Mouse (Mus musculus) mesoderm, embryonic 11.5 days (tissue): ENCODE measurements around the gene Efna1.

Experiments used
- DNase-seq: peaks from one replicate; pipeline ENCODE4 v3.0.0-alpha.2; 2012; ENCODE audit warnings: low read depth, low spot score

Gene Efna1

DNA sequence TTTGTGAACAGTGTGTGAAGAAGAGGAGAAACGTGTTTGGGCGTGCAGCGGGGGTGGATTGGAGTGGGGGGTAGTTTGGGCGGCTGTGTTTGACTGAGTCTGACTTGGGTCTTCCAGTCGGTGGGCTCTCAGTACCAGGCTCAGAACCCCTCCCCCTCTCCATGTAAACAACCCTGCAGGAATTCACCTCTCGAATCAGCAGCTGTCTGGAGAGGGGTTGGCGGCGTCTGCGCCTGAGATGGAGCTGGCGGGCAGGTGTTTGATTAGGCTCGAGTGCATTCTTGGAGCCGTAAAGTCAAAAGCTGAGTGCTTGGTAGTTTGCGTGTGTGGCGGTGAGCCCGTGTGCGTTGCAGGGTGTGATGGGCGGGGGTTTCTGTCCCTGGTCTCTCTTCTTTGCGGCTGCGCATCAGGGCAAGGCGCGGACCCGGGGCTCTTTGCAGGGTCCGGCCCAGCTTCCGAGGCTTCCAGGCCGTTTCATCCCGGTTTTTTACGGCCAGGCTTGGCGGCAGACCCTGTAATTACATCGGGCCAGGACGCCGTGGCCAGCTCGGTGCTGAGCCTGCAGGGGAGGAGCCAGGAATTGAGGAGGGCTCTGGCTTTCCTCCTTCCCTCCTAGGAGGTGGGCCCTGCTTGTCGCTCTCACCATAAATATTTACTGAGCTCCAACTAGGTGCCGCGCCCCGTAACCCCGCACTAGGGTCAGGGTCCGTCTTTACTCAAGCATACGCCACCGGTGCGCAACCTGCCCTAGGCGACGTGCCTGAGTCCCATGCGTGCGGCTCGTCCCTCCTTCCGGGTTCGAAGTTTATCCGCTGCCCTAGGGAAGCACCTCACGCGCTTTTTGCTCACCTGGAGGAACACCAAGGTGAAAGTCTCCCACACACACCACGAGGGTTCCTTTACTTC is at the start of gene Efna1:
Efna1 (minus strand) TSS at position 537 of the 906 bp plus-strand sequence.
- peak; percentile 61 for DNase-seq

- DNase-seq, result no peak
These were observed 49.4 kb upstream of the Efna1 start for GRCm38 (mm10) chr3:89330346-89330745.

DNA sequence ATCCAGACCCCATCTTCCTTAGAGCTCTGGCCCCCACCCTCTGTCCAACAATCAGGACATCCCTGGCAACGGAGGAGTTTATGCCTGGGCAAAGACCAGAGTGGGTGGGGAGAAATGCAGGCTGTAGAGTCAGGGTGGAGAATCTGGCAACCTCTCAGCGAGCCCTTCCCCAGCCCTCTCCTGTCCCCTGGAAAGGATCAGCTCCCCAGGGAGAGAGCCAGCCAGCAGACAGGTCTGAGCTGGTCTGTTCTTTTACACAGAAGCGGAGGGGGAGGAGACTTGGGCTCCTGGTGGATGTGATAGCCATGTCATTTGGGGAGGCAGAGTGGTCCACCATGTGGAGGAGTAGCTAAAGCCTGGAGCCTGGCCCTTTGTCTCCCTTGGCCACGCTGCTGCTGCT is 47.7 kb upstream of the Efna1 start:
- DNase-seq, result no peak

GRCm38 (mm10) chr3:89327371-89327870 is 46.5 kb upstream of the Efna1 start:
- no peak for DNase-seq

DNA sequence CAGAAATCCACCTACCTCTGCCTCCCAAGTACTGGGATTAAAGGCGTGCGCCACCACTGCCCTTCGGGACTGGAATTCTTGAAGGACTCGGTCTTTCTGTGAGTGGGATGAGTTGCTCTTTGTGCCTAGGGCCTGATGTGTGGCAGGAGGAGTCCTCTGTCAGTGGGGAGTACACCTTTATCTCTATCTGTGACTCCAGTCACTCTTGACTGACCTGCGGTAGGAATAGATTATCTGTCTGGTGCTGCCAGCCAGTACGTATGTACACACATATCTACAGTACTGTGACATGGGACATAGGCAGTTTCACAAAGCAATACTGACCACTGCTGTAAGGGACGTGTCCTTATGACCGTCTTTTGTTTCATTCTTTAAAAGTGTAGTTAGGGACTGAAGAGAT is 44.9 kb upstream of the Efna1 start:
- DNase-seq, result no peak

- DNase-seq, result peak; percentile 82
These were observed 41.7 kb upstream of the Efna1 start, which contains the start of gene Efna3 for GRCm38 (mm10) chr3:89322514-89323165. Gene Efna3 (minus strand): TSS chr3:89322965.

- DNase-seq, result no peak
These were observed 41.2 kb upstream of the Efna1 start for GRCm38 (mm10) chr3:89322131-89322500.

GRCm38 (mm10) chr3:89321183-89322130 is 40.5 kb upstream of the Efna1 start:
- peak; percentile 61 for DNase-seq

- DNase-seq, result peak; percentile 88
These were observed 39.7 kb upstream of the Efna1 start for GRCm38 (mm10) chr3:89320581-89321182.

- no peak for DNase-seq
These were observed 38.8 kb upstream of the Efna1 start for GRCm38 (mm10) chr3:89319591-89320350.

DNA sequence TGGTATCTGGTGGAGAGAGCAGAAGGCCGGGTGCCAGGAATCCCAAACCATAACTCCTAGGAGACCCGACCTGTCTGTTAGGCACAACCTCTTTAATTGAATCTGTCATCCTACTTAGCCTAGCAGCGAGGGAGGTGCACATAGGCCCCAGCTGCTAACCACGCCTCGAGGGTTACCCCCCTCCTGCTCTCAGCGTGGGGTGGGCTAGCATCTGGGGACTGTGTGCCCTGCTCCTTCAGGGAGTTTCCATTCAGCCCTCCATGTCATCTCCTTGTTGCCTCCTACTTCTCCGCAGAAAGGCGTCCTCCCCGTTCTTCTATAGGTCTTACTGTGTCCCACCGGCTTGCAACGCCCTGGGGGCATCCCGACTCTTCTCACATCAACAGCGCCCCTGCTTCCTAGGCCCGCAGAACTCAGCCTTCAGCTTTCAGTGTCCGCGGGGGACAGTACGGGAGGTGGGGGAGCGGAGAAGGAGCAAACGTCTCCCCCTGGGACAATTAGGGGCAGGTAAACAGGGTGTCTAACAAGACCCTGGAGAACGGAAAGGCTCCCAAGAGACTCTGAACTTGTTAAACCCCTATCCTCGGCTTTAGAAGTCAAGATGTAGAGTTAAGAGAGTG is 38.1 kb upstream of the Efna1 start:
- DNase-seq, result no peak

DNA sequence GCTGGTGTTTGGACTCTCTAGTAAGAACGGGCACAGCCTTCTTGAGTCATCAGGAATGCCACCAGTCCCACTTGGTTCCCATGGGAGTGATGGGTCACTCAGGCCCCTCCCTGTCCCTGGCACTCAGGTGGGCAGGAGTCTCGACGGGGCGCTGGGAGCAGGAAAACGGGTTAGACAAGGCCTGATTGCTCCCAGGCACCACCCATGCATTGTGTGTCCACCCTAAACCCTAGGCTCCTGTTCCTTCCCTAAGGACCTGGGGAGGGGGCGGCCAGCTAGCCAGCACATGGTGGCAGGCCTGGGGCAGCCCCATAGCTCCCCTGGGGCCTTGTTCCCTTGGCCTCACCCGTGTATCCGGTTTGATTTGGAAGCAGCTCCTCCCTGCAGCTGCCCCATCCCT is 37.4 kb upstream of the Efna1 start:
- DNase-seq, result no peak

DNA sequence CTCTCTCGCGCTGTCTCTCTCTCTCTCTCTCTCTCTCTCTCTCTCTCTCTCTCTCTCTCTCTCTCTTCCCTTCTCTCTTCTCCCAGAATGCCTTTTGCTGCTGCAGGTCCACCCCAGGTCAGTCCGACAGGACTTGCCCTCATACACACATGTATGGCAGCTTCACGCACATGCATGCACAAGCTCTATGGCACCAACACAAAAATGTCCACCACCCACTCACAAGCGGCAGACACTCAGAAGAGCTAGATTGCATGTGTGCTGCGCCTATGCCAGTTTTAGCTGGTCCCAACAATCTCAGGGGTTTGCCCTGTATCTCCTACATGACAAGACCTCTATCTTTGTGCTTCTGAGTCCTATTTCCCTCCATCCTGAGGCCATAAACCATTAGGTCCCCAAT is 36.3 kb upstream of the Efna1 start:
- DNase-seq, result no peak

GRCm38 (mm10) chr3:89316833-89317232 is 35.9 kb upstream of the Efna1 start:
- peak; percentile 94 for DNase-seq

- DNase-seq, result no peak
These were observed 35.2 kb upstream of the Efna1 start for GRCm38 (mm10) chr3:89315930-89316831.

DNA sequence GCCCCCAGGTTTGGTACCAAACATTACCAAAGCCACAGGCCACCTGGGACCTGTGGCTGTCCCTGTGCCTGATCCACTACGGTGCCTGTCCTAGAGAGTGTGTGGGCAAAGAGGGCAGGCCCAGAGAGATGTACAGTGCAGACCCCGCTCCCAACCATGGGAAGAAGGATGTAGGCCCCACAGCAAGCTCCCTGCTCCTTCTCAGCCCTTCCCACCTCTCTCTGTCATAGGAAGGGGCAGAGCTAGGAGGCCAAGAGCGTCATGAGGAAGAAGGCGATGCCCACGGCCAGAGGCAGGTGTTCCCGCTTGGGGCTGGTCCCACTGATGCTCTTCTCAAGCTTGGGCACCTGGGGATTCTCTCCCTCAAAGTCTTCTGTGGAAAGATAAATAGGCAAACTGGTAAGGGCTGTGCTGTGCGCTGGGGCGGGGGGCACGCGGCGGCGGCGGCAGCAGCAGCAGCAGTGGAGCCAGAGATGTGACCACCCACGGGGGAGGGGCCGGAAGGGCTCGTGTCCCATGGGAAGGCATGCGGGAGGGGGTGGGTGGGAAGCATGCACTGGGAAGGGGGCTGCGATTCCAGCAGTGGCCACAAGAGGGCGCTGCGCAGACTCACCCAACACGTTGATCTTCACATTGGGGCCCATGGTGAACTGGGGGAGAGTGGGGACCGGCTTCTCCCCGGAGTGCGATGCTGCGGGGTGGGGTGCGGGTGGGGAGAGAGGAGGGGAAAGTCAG is 34.4 kb upstream of the Efna1 start:
- peak; percentile 90 for DNase-seq

DNA sequence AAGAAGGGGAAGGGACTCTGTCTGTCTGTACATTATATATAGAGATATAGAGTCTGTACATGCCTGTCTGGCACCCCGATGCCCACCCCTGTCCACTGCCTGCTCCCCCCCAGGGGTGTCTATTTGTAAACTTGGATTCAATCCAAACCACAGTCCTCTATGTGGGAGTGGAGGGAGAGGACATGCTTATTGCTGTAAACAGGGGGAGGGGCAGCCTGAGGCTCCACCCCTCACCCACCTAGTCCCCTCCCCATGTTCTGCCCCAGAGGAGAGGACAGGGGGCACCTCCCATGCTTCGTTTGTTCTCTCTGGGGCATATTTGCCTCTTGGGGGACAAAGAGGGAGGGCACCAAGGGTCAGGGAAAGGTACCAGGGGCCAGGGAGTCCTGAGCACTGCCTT is 33.8 kb upstream of the Efna1 start:
- no peak for DNase-seq

- no peak for DNase-seq
These were observed 33.4 kb upstream of the Efna1 start for GRCm38 (mm10) chr3:89314340-89314739.
